Mouse (Mus musculus) erythroblast, embryonic 14.5 days (primary cell): ENCODE data around the gene Wnt11.

Source experiments
- GATA1 ChIP-seq: IDR thresholded peaks from 2 replicates; pipeline ENCODE4 v1.6.1; 2012; ENCODE audit warnings: low read length, inconsistent platforms, mixed read lengths
- TAL1 ChIP-seq: IDR thresholded peaks from 3 replicates; pipeline ENCODE4 v1.6.1; 2012; ENCODE audit warnings: low read length, inconsistent platforms, mixed read lengths

GRCm38 (mm10) chr7:98810619-98811018 is 24.3 kb upstream of the Wnt11 start:
- TF ChIP-seq GATA1 = no peak
- no peak for TF ChIP-seq TAL1
